Mouse (Mus musculus) heart, postnatal 36 days (tissue): ENCODE data around the gene Memo1. TPM values are rescaled to one million over a fixed set of nuclear protein-coding genes. Genes with fewer than 3 reads are reported as not detected.

Experiments used
- DNase-seq, 2 experiments: peaks; one replicate each; pipeline ENCODE4 v3.0.0; 2021 to 2022
- intact Hi-C: fragments of 180-260 bp; cut with DNase I; formaldehyde crosslinking; loops from one replicate; pipeline ENCODE4 v1.15.1; 2025
- total RNA-seq, 2 experiments: library from RNA; stranded (reverse); gene quantifications; 2 replicates each; pipeline ENCODE4 v1.2.3; 2021

The Memo1 gene
- total RNA-seq, 2 experiments from 2014 or later = 64.4 to 72.6 TPM

- peak in 1 of 2 experiments; percentile 16 for DNase-seq
- intact Hi-C loops = loop anchor here (5.0 to 10.0 kb wide), 4 partner anchors 101 to 381 kb away; partner anchors contain the start of gene Slc30a6
These were observed 929 bp upstream of the Memo1 start for GRCm38 (mm10) chr17:74296076-74296823.

- intact Hi-C loops = loop anchor here (1.0 to 10.0 kb wide), 7 partner anchors 30 to 380 kb away; partner anchors contain the start of genes Slc30a6 and Spast
These were observed 795 bp downstream of the Memo1 start for GRCm38 (mm10) chr17:74294426-74295025.

DNA sequence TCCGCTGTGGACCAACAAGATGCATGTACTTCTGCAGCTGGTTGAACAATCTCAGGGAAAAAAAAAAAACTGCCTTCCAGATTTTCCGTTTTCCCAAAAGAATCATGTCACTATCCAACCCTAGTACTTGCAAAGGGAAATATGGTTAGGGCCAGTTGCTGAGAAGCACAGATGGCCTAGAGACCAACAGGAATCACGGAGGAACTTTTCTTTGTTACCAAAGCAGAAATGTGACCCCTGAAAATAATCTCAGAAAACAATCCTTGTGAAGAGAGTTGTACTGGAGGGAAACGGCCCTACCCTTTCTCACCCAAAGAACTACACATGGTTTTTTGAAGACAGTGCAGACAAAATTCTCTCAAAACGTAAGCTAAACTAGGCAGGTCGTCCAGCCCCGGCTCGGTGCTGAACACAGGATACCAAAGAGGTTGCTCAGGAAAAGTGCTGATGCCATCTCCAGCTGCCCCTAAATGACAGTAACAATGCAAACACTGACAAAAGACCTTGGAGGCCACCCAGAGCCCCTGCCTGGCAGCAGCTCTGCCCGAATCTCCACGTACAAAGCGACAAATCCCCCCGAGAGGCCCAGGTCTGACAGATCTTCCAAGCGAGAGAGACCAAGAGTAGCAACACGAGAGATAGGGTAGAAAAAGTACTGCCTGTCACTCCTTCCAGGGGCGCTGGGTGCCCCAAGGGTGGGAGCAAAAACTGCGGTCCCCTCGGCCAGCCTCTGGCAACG is 1.5 kb downstream of the Memo1 start:
- peak; percentile 18 to 46 for DNase-seq
- intact Hi-C loops = loop anchor here (2.0 to 10.0 kb wide), 4 partner anchors 29 to 379 kb away; no protein-coding TSS in a partner anchor

More at GRCm38 (mm10) chr17:74294426-74295025, 795 bp downstream of the Memo1 start:
- peak in 1 of 2 experiments; percentile 83 for DNase-seq

DNA sequence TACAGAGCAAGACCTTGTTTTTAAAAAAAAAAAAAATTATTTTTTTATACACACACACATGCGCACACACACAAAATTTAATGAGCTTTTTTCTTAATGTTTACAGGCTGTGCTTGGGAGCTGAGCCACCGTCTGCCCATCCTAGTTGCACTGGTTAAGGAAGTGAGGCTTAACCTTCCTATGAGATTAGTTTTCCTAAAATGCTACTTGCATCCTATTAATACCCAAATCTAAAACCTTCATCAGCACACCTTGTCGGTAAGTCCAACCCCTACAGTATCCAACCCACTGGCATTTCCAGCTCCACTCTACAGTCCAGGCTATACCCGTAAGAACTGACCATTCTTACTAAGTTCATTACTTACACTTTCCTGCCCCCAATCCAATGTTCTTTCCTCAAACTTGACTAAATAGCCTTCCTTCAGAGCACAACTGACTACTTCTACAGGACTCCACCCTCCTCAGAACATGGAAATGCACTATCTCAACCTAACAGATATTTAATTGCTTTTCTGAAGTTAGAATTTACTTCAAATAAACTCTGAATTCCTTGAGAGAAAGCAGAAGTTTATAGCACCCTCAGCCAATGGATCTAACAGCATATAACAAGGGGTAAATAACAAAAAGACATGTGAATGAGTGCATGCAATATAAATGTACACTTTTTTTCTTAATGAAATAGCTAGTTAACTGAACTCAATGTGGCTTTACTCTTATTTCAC is 3.5 kb downstream of the Memo1 start:
- DNase-seq = no peak

DNA sequence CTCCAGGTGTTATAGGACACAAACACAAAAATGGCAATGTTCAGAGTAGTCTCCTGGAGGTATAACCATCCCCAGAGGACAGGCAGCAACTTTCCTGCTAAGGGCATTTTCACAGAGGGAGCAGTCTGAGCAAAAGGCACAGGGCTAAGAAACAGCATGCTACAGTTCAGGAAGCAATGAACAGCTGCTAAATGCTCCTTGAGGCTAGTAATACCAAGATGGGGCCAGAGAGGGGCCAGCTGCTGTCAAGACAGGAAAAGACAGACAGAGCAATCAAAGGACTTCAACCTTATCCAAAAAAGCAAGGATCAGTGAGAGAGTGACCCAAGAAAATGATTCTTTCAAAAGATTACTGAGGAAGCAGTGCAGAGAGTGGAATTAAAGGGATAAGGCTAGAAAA is 4.5 kb downstream of the Memo1 start:
- intact Hi-C loops = loop anchor here (10.0 kb wide), 2 partner anchors 346 to 376 kb away; no protein-coding TSS in a partner anchor
- DNase-seq = no peak

More for the DNA sequence above, 3.5 kb downstream of the Memo1 start:
- intact Hi-C loops = loop anchor here (10.0 kb wide), 2 partner anchors 347 to 377 kb away; no protein-coding TSS in a partner anchor

DNA sequence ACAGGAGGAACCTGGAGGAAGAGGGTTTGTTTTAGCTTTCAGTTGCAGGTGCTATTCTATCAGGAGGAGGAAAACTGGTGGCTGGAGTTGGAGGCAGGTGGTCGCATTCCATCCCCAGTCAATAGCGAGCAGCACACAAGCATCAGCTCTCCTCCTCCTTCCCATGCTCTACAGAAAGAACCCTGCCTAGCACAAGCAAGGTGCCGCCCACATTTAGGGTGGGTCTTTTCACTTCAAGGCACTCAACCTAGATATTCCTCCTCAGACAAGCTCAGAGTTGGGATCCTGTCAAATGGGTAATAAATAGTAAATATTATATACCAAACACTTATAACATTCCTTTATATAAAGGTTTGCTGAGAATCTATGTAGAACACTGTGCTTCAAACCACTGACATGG is 5.1 kb downstream of the Memo1 start:
- no peak for DNase-seq
- intact Hi-C loops = loop anchor here (10.0 kb wide), 2 partner anchors 345 to 375 kb away; no protein-coding TSS in a partner anchor

DNA sequence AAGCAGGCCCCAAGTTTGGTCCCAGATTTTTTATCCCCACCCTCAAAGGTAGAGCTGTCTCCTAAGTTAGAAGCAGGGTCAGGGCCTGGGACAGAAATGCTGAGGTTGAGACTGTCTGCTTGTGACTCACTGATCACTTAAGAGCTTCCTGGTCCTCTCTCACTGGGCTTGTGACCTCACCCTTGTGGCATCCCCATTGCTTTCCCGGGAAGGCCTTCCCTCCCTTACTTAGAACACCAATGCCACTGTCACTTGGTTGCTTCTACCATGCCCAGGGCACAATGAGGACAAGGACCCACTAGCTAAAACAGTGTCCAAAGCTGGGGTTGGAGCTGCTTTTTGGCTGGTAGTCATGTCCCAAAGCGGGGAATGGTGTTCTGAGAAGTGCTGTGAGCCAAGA is 6.7 kb downstream of the Memo1 start:
- DNase-seq = no peak
- intact Hi-C loops = no loop called here

DNA sequence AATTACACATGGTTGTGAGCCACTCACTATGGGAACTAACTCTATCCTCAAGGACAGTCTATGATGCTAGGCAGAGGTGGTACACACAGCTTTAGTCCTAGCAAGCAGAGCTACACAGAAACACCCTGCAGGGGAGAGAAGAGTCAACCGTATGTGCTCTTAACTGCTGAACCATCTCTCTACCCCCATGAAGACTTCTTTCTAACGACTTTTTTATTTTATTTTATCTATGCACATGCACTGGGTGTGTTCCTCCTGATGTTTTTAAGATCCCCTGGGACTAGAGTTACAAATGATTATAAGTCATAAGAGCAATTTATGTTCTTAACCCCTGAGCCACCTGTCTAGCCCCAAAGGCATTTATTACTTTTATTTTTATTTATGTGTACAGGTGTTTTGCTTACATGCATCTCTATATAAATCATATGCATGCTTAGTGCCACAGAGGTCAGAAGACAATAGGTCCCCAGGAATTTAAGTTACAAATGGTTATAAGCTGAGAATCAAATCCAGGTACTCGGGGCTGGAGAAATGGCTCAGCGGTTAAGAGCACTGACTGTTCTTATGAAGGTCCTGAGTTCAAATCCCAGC is 9.1 kb downstream of the Memo1 start:
- no peak for DNase-seq
- intact Hi-C loops = no loop called here

DNA sequence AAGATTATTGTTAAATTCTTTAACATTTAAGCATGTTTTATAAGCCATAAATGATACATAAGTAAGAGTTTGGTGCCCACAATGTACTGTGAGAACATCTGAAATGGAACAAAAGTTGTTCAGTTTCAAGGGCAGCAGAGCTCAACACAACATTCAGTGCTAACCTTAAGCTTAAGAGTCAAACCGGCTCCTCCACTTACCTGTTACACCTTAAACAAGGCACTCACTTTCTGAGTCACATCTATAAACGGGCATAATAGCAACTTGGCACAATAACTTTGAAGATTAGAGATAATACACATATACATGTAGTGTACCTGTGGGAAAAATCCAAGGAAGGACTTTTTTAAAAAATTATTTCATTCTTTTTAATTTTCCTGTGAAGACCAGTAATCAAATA is 9.6 kb downstream of the Memo1 start:
- intact Hi-C loops = no loop called here
- DNase-seq = no peak

- intact Hi-C loops = no loop called here
- no peak for DNase-seq
These were observed 10.8 kb downstream of the Memo1 start for GRCm38 (mm10) chr17:74284397-74285115.

- DNase-seq = no peak
- intact Hi-C loops = no loop called here
These were observed 13.3 kb downstream of the Memo1 start for GRCm38 (mm10) chr17:74282024-74282423.

- intact Hi-C loops = no loop called here
- no peak for DNase-seq
These were observed 16.1 kb downstream of the Memo1 start for GRCm38 (mm10) chr17:74278966-74279869.

DNA sequence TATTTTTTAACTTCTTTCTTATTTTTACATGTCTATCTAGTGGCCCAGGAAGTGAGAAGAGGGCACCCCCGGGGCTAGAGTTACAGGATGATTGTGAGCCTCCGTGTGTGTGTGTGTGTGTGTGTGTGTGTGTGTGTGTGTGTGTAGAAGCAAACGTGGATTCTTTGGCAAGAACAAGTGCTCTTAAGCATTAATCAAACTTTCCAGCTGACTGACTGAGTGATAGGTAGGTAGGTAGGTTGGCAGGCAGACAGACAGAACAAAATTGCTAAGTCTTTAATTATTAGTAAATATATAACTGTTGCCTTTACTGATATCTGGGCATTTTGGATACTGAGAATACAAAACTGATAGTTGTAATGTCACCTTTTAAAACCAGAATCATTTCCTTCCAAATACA is 20.9 kb downstream of the Memo1 start:
- intact Hi-C loops = no loop called here
- no peak for DNase-seq

GRCm38 (mm10) chr17:74272683-74273205 is 22.6 kb downstream of the Memo1 start:
- intact Hi-C loops = no loop called here
- no peak for DNase-seq

- no peak for DNase-seq
- intact Hi-C loops = no loop called here
These were observed 23.6 kb downstream of the Memo1 start for GRCm38 (mm10) chr17:74271541-74272268.

- DNase-seq = no peak
- intact Hi-C loops = no loop called here
These were observed 25.1 kb downstream of the Memo1 start for GRCm38 (mm10) chr17:74270205-74270604.

DNA sequence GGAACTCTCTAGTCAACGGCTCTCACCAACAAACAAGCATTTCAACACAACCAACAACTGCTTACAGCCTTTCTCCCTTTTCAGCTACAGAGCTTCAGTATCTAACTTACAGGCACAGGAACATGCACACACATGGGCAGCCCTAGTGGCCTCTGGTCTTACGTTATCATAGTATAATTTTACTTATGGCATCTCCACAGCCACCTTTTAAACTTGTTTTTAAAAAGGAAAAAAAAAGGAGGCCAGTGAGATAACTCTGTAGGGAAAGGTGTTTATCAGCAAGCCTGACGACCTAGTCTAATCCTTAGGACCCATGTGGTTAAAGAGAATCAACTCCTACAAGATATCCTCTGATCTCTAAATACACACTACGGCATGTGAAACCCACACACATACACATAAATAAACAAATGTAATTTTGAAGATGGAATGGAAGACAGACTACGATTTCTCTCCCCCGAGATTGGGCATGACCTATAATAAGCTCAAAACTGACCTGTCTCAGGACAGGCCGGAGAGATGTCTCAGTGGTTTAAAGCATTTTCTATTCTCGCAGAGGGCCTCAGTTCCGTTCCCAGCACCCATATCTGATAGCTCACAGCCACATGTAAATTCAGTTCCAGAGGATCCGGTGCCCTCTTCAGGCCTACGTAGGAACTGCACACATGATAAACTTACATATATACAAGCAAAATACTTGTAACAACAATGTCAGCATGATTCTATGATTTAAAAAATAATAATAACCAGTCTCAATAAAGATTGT is 27.7 kb downstream of the Memo1 start:
- intact Hi-C loops = no loop called here
- DNase-seq = no peak
